Mouse (Mus musculus) small intestine, adult 2 months (tissue): ENCODE results near the gene Tmem151b.

ENCODE experiments used
- CTCF ChIP-seq: fragments of 200-500 bp; IDR thresholded peaks from 2 replicates; pipeline ENCODE4 v1.5.1; 2012; ENCODE audit warnings: low read depth, mild to moderate bottlenecking, control low read depth, inconsistent platforms, low read length, moderate library complexity, mixed read lengths; ENCODE audit not compliant: insufficient replicate concordance, insufficient read length; ENCODE audit errors: extremely low read depth
- POLR2A ChIP-seq: fragments of 200-500 bp; IDR thresholded peaks from 2 replicates; pipeline ENCODE4 v1.6.1; 2012; ENCODE audit warnings: low read depth, mild to moderate bottlenecking, control low read depth, inconsistent platforms, low read length, moderate library complexity

GRCm38 (mm10) chr17:45503301-45503973, 46.0 kb downstream of the Tmem151b start:
- TF ChIP-seq CTCF (no peak), POLR2A (no peak)
